Mouse (Mus musculus) liver, embryonic 14.5 days (tissue): ENCODE data around the gene Tmem212. TPM values are rescaled to one million over a fixed set of nuclear protein-coding genes. Genes with fewer than 3 reads are reported as not detected.

Experiments
- ATAC-seq: fragments of 200-750 bp; cut with Nextera tagmentation; 2 replicates; pipeline ENCODE4 v1.8.0; 2017; ENCODE audit warnings: moderate number of reproducible peaks, mild to moderate bottlenecking, moderate library complexity; ENCODE audit not compliant: insufficient read depth
- DNase-seq, 3 experiments: peaks; one replicate each; pipeline ENCODE4 v3.0.0-alpha.2; 2012 to 2013; ENCODE audit warnings: low read depth in 3 of 3, low spot score in 3 of 3
- H3K27ac ChIP-seq: fragments of 300-500 bp; sonication (generic); 2 replicates; pipeline ENCODE4 v1.5.1; 2014; ENCODE audit warnings: moderate library complexity, mild to moderate bottlenecking, control low read depth, inconsistent platforms
- H3K27me3 ChIP-seq: fragments of 300-500 bp; sonication (generic); 2 replicates; pipeline ENCODE4 v1.6.1; 2014; ENCODE audit warnings: mild to moderate bottlenecking, low read length, moderate library complexity; ENCODE audit not compliant: control insufficient read depth, insufficient read depth
- H3K36me3 ChIP-seq: fragments of 300-500 bp; sonication (generic); replicated peaks from 2 replicates; pipeline ENCODE4 v1.6.1; 2014; ENCODE audit warnings: low read depth; ENCODE audit not compliant: control insufficient read depth, insufficient read depth
- H3K4me1 ChIP-seq, 2 experiments: fragments of 200-500 bp in 1 of 2; fragments of 300-500 bp in 1 of 2; sonication (generic) in 1 of 2; replicated peaks; 2 replicates each; pipeline ENCODE4 v1.6.1; 2012 to 2014; ENCODE audit warnings: antibody characterized with exemption in 1 of 2, inconsistent platforms in 1 of 2, low read length in 1 of 2; ENCODE audit not compliant: control insufficient read depth in 2 of 2, insufficient read depth in 2 of 2
- H3K4me2 ChIP-seq: fragments of 300-500 bp; sonication (generic); 2 replicates; pipeline ENCODE4 v1.6.1; 2014; ENCODE audit warnings: low read depth, mild to moderate bottlenecking, control low read depth, moderate library complexity
- H3K4me3 ChIP-seq, 2 experiments: fragments of 200-500 bp in 1 of 2; fragments of 300-500 bp in 1 of 2; sonication (generic) in 1 of 2; 2 replicates each; pipeline ENCODE4 v1.5.1; 2012 to 2014; ENCODE audit warnings: low read depth in 2 of 2, low read length in 2 of 2, mild to moderate bottlenecking in 2 of 2, control low read depth in 1 of 2, inconsistent platforms in 1 of 2, moderate library complexity in 1 of 2; ENCODE audit not compliant: insufficient read depth in 1 of 2
- H3K9ac ChIP-seq: fragments of 300-500 bp; sonication (generic); replicated peaks from 2 replicates; pipeline ENCODE4 v1.6.1; 2014; ENCODE audit warnings: mild to moderate bottlenecking, control low read depth, moderate library complexity
- H3K9me3 ChIP-seq: fragments of 300-500 bp; sonication (generic); 2 replicates; pipeline ENCODE4 v1.6.1; 2016; ENCODE audit warnings: low read length, mixed read lengths; ENCODE audit not compliant: control insufficient read depth
- CTCF ChIP-seq: IDR thresholded peaks from 2 replicates; pipeline ENCODE4 v1.5.1; 2016; ENCODE audit warnings: antibody characterized with exemption, low read depth, control low read depth
- EP300 ChIP-seq: IDR thresholded peaks from 2 replicates; pipeline ENCODE4 v1.6.1; 2016; ENCODE audit warnings: antibody characterized with exemption, low read depth
- WGBS: fragments of 180-500 bp; shearing (Covaris S2); extraction: QIAGEN DNeasy Blood & Tissue Kit; methylation state at CpG from one replicate; pipeline ENCODE4 v1.1.7; 2014; ENCODE audit not compliant: insufficient replicate concordance; 5-methylcytosine and 5-hydroxymethylcytosine counted together
- polyA plus RNA-seq, 2 experiments: library from polyadenylated mRNA; depleted of rRNA in 1 of 2; stranded (reverse) in 1 of 2; unstranded in 1 of 2; fragments of >200 nt; fragmentation: Nextera tagmentation in 1 of 2; extraction: Ambion mirVana in 1 of 2; gene quantifications; 2 replicates each; pipeline versions ENCODE4 v1.2.1 to v1.2.3; 2012 to 2014

Tmem212 gene
- polyA plus RNA-seq, 2 experiments, result not detected

GRCm38 (mm10) chr3:27907301-27907700 lies 11.1 kb upstream of the Tmem212 start:
- peaks cover 0 to 18% of the 10 kb centered on the region in 2 experiments; a peak in 2 of 4 replicates for H3K4me1 ChIP-seq
- no peaks in the 10 kb centered on the region for H3K27me3 ChIP-seq
- no peak overlapping the region for H3K4me2 ChIP-seq
- no peak overlapping the region for H3K27ac ChIP-seq
- TF ChIP-seq EP300, result no peak
- no peak for TF ChIP-seq CTCF
- H3K9ac ChIP-seq, result no peak overlapping the region
- no peak for DNase-seq
- no peak overlapping the region for H3K4me3 ChIP-seq
- H3K36me3 ChIP-seq, result no peaks in the 10 kb centered on the region
- ATAC-seq, result no peak
- H3K9me3 ChIP-seq, result no peaks in the 10 kb centered on the region
- 48% methylated on average over 2 of the region's 2 CpGs for WGBS

GRCm38 (mm10) chr3:27906647-27907209 lies 10.6 kb upstream of the Tmem212 start:
- no peak for DNase-seq
- H3K9me3 ChIP-seq, result no peaks in the 10 kb centered on the region
- no peak overlapping the region for H3K4me2 ChIP-seq
- no peak for ATAC-seq
- H3K27me3 ChIP-seq, result no peaks in the 10 kb centered on the region
- no peak overlapping the region for H3K27ac ChIP-seq
- H3K4me1 ChIP-seq, result peaks cover 0 to 18% of the 10 kb centered on the region in 2 experiments; a peak in 2 of 4 replicates
- WGBS, result 68% methylated on average over 7 of the region's 7 CpGs
- no peaks in the 10 kb centered on the region for H3K36me3 ChIP-seq
- H3K9ac ChIP-seq, result no peak overlapping the region
- H3K4me3 ChIP-seq, result no peak overlapping the region
- TF ChIP-seq EP300, result no peak
- TF ChIP-seq CTCF, result no peak

- no peak for DNase-seq
- H3K27me3 ChIP-seq, result no peaks in the 10 kb centered on the region
- H3K9me3 ChIP-seq, result no peaks in the 10 kb centered on the region
- TF ChIP-seq EP300 (0 out of 2 replicates have a peak, but pooled peaks have one; percentile 4), CTCF (no peak)
- WGBS, result 13% methylated on average over 13 of the region's 13 CpGs
- H3K36me3 ChIP-seq, result no peaks in the 10 kb centered on the region
- H3K9ac ChIP-seq, result no peak overlapping the region
- H3K27ac ChIP-seq, result no peak overlapping the region
- peak overlapping the region; percentile 15; the same call in 1 of the 2 replicates for H3K4me2 ChIP-seq
- no peak overlapping the region for H3K4me3 ChIP-seq
- peaks cover 0 to 20% of the 10 kb centered on the region in 2 experiments; a peak in 2 of 4 replicates for H3K4me1 ChIP-seq
- peak; percentile 26; the same call in 1 of the 2 replicates for ATAC-seq
These were observed 8.6 kb upstream of the Tmem212 start for GRCm38 (mm10) chr3:27904659-27905330.

GRCm38 (mm10) chr3:27901846-27902245 lies 5.7 kb upstream of the Tmem212 start:
- Histone ChIP-seq H3K36me3 (no peaks in the 10 kb centered on the region), H3K9me3 (no peaks in the 10 kb centered on the region), H3K9ac (no peak overlapping the region), H3K4me3 (no peak overlapping the region), H3K27me3 (no peaks in the 10 kb centered on the region), H3K4me1 (peaks cover 3 to 32% of the 10 kb centered on the region in 2 experiments; a peak in 3 of 4 replicates), H3K4me2 (no peak overlapping the region), H3K27ac (no peak overlapping the region)
- DNase-seq (no peak), ATAC-seq (no peak)
- peak; percentile 61 for TF ChIP-seq CTCF
- no peak for TF ChIP-seq EP300
- 66% methylated on average over 6 of the region's 6 CpGs for WGBS

GRCm38 (mm10) chr3:27899012-27899726 lies 3.0 kb upstream of the Tmem212 start:
- H3K27me3 ChIP-seq, result no peaks in the 10 kb centered on the region
- 32% methylated on average over 13 of the region's 13 CpGs for WGBS
- H3K4me3 ChIP-seq, result no peak overlapping the region
- H3K4me2 ChIP-seq, result no peak overlapping the region
- H3K9ac ChIP-seq, result no peak overlapping the region
- no peak for DNase-seq
- H3K9me3 ChIP-seq, result no peaks in the 10 kb centered on the region
- no peak overlapping the region for H3K27ac ChIP-seq
- ATAC-seq, result no peak
- TF ChIP-seq EP300, result no peak
- TF ChIP-seq CTCF, result no peak; the same call in 1 of the 2 replicates
- H3K36me3 ChIP-seq, result no peaks in the 10 kb centered on the region
- peaks cover 3 to 21% of the 10 kb centered on the region in 2 experiments; a peak in 3 of 4 replicates for H3K4me1 ChIP-seq
